Mouse (Mus musculus) frontal cortex, adult 2 months (tissue): Measurements from ENCODE around the gene 6430571L13Rik. TPM values are rescaled to one million over a fixed set of nuclear protein-coding genes. Genes with fewer than 3 reads are reported as not detected.
"Not testable (repeated sequence)": the region's sequence is repeated elsewhere in the genome, so short reads cannot be mapped to it uniquely, and the experiment has no call there.

ENCODE experiments used
- DNase-seq, 2 experiments: peaks; one replicate each; pipeline ENCODE4 v3.0.0; 2022; ENCODE audit warnings: low spot score in 1 of 2; ENCODE audit errors: extremely low spot score in 1 of 2
- polyA plus RNA-seq: library from polyadenylated mRNA; depleted of rRNA; stranded (reverse); fragments of >200 nt; gene quantifications from 2 replicates; pipeline ENCODE4 v1.2.3, GENCODE M21; 2012

The 6430571L13Rik gene
- polyA plus RNA-seq, 1 experiment = 26.2 TPM

- no peak for DNase-seq
Measured at GRCm38 (mm10) chr9:107305601-107306542, 34.5 kb upstream of the 6430571L13Rik start.

- not testable (repeated sequence) for DNase-seq
Measured at GRCm38 (mm10) chr9:107306673-107307072, 33.7 kb upstream of the 6430571L13Rik start.

GRCm38 (mm10) chr9:107307099-107307872 lies 33.1 kb upstream of the 6430571L13Rik start:
- DNase-seq = no peak

GRCm38 (mm10) chr9:107307886-107308285 lies 32.5 kb upstream of the 6430571L13Rik start:
- DNase-seq = peak in 1 of 2 experiments; percentile 65

GRCm38 (mm10) chr9:107308346-107309000 lies 31.9 kb upstream of the 6430571L13Rik start:
- DNase-seq = no peak

GRCm38 (mm10) chr9:107309171-107309570 lies 31.2 kb upstream of the 6430571L13Rik start:
- DNase-seq = no peak

GRCm38 (mm10) chr9:107309600-107309999 lies 30.8 kb upstream of the 6430571L13Rik start:
- no peak for DNase-seq

- DNase-seq = no peak
Measured at GRCm38 (mm10) chr9:107312811-107313584, 27.4 kb upstream of the 6430571L13Rik start.

GRCm38 (mm10) chr9:107313926-107314325 lies 26.5 kb upstream of the 6430571L13Rik start:
- DNase-seq = no peak

- no peak for DNase-seq
Measured at GRCm38 (mm10) chr9:107315791-107316190, 24.6 kb upstream of the 6430571L13Rik start.

GRCm38 (mm10) chr9:107322461-107323050 lies 17.8 kb upstream of the 6430571L13Rik start:
- DNase-seq = no peak

GRCm38 (mm10) chr9:107323558-107323957 lies 16.8 kb upstream of the 6430571L13Rik start:
- DNase-seq = no peak

- no peak for DNase-seq
Measured at GRCm38 (mm10) chr9:107324799-107325561, 15.4 kb upstream of the 6430571L13Rik start.

- no peak for DNase-seq
Measured at GRCm38 (mm10) chr9:107325904-107326303, 14.5 kb upstream of the 6430571L13Rik start.

- no peak for DNase-seq
Measured at GRCm38 (mm10) chr9:107327879-107328620, 12.4 kb upstream of the 6430571L13Rik start.

GRCm38 (mm10) chr9:107330791-107331190 lies 9.6 kb upstream of the 6430571L13Rik start:
- no peak for DNase-seq

GRCm38 (mm10) chr9:107333686-107334085 lies 6.7 kb upstream of the 6430571L13Rik start:
- no peak for DNase-seq

- no peak for DNase-seq
Measured at GRCm38 (mm10) chr9:107334356-107334755, 6.0 kb upstream of the 6430571L13Rik start.
